Mouse (Mus musculus): ENCODE data around the gene Ncaph. TPM values are rescaled to one million over a fixed set of nuclear protein-coding genes. Genes with fewer than 3 reads are reported as not detected.
"Not testable (repeated sequence)": the region's sequence is repeated elsewhere in the genome, so short reads cannot be mapped to it uniquely, and the experiment has no call there.

The Ncaph gene
- polyA plus RNA-seq, 1 experiment from 2014 or later = 19.8 TPM

DNA sequence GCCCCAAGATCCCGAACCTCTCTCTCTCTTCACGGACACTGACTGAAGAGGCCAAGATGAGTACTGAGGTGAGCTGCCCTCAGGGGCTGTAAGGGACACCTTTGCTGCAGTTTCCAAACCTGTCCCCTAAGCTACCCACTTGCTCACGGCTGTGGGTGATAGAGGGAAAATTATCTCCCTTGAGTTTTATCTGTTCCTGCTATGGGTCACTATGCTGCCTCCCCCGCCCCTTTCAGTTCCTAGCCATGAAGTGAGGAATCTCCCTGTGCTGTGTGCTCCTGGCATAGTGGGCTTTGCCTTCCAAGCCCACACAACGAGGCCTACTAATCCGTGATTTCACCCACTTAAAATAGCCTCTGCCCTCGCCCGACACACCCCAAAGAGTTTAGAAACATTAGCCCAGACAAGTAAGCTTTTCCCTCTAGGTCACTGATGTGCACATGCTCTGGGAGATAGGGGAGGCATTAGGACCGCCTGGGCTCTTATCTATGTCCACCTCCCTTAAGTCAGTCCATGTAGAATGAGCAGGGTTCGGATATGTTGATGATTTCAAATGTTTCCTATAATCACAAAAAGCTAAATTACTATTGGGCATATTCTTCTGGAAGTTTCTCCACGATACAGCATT lies 53.0 kb downstream of the Ncaph start:
- 93% methylated on average over 11 of the region's 11 CpGs for WGBS
- Histone ChIP-seq H3K4me1 (replicated peaks) (no peaks in the 10 kb centered on the region), H3K9me3 (no peaks in the 10 kb centered on the region), H3K27ac (replicated peaks) (no peak overlapping the region), H3K27me3 (no peaks in the 10 kb centered on the region), H3K9ac (no peak overlapping the region), H3K4me2 (no peak overlapping the region), H3K36me3 (no peaks in the 10 kb centered on the region), H3K4me3 (no peak overlapping the region)
- no peak for ATAC-seq (ENCODE audit: low read depth)

DNA sequence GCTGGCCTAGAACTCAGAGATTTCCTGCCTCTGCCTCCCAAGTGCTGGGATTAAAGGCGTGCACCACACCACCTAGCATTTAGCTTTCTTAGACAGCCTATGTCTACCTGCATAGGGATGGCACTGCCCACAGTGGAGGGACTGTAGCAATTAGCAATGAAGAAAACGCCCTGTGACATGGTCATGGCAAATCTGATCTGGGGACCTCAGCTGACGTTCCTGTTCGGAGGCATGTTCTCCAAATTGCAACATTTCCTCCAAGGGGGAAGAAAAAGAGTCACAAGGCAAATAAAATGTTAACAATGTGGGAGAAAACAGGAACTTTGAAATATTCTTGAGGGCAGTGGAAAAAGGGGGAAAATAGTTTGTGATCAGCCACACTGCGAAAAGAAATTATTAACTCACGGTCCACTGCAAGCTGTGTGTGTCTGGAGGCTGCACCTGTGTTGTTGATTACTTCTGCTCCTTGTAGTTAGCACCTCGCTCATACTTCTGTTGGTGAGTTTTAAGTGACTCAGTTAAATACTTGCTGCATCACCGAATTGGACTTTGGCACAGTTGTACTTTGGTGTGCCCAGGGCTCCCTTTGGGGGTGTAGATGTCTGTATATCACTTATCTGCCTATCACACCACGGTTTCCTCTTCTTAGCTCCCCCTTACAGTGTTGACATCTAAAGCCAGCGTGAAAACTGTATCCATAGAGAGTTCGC lies 53.7 kb downstream of the Ncaph start:
- Histone ChIP-seq H3K27me3 (no peaks in the 10 kb centered on the region), H3K4me3 (no peak overlapping the region), H3K36me3 (no peaks in the 10 kb centered on the region), H3K27ac (replicated peaks) (no peak overlapping the region), H3K4me1 (replicated peaks) (no peaks in the 10 kb centered on the region), H3K9me3 (no peaks in the 10 kb centered on the region), H3K4me2 (no peak overlapping the region), H3K9ac (no peak overlapping the region)
- no peak for ATAC-seq (ENCODE audit: low read depth)
- WGBS = 92% methylated on average over 11 of the region's 11 CpGs

GRCm38 (mm10) chr2:127079066-127079465 lies 54.7 kb downstream of the Ncaph start:
- 72% methylated on average over 2 of the region's 2 CpGs for WGBS

DNA sequence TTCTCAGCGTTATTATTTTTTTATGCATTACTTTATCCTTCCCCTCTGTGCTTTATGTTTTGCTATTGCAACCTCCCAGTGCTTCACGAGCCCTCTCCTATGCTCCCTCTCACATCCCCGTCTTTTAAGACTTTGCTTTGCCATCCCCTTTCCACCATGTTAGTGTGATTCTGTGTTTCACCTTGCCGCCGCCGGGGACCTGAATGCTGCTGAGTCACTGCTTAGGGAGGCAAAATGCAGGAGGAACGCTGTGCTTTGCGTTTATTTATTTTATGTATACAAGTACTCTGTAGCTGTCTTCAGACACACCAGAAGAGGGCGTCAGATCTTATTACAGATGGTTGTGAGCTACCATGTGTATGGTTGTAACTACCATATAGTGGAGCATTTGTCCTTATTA lies 56.1 kb downstream of the Ncaph start:
- Histone ChIP-seq H3K36me3 (no peaks in the 10 kb centered on the region), H3K27ac (replicated peaks) (no peak overlapping the region), H3K4me2 (no peak overlapping the region), H3K9me3 (no peaks in the 10 kb centered on the region), H3K4me1 (replicated peaks) (no peaks in the 10 kb centered on the region), H3K4me3 (no peak overlapping the region), H3K9ac (no peak overlapping the region), H3K27me3 (no peaks in the 10 kb centered on the region)
- no peak for ATAC-seq (ENCODE audit: low read depth)
- WGBS = 80% methylated on average over 9 of the region's 9 CpGs

More at GRCm38 (mm10) chr2:127079066-127079465, 54.7 kb downstream of the Ncaph start:
- not testable (repeated sequence) for H3K9me3 ChIP-seq; H3K9ac ChIP-seq; H3K4me2 ChIP-seq; H3K4me3 ChIP-seq; H3K36me3 ChIP-seq; ATAC-seq (ENCODE audit: low read depth); H3K4me1 ChIP-seq (replicated peaks); H3K27me3 ChIP-seq; H3K27ac ChIP-seq (replicated peaks)

DNA sequence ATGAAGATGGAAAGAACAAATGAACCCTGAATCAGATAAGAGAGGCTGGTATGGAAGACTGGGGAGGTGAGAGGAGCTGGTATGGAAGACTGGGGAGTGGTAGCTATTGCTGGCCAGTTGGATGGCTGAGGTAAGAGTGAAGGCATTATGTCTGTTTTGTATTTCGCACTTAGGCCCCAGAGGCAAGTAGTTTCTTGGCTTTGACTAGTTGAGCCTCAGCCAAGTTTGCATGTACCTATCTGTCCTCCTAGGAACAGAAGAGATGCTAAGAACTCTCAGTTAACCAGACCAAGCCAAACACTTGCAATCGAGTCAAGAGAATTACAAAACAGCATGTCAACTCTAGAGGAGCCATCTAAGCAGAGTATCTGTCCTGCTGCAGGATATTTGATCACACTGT lies 59.6 kb downstream of the Ncaph start:
- no peaks in the 10 kb centered on the region for H3K36me3 ChIP-seq
- H3K9me3 ChIP-seq = no peaks in the 10 kb centered on the region
- no peak overlapping the region for H3K4me2 ChIP-seq
- H3K27ac ChIP-seq (replicated peaks) = no peak overlapping the region
- ATAC-seq (ENCODE audit: low read depth) = no peak
- H3K4me3 ChIP-seq = no peak overlapping the region
- 95% methylated on average over 2 of the region's 2 CpGs for WGBS
- no peaks in the 10 kb centered on the region for H3K27me3 ChIP-seq
- peaks cover 13% of the 10 kb centered on the region for H3K4me1 ChIP-seq (replicated peaks)
- no peak overlapping the region for H3K9ac ChIP-seq

DNA sequence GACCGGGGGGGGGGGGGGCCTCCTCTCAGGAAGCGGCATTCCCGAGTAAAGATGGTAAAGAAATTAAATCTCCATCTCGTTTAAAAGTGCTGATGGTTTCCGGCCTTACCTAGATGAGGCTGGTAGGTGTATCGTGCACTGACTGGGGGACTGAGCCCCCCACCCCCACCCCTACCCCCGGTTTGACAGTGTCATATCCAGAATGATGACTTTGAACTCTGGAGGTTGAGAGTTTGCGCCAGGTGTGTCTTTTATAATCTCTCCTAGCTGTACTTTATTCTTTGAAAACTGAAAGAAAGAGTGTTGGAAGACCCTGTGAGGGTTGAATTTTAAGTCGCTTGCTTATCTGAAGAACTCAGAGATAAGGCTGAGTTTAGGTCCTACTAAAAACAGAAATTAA lies 62.9 kb downstream of the Ncaph start:
- Histone ChIP-seq H3K9me3 (no peaks in the 10 kb centered on the region), H3K27me3 (no peaks in the 10 kb centered on the region), H3K36me3 (peaks cover 15% of the 10 kb centered on the region), H3K4me3 (peak overlapping the region; percentile 62), H3K9ac (peak overlapping the region; percentile 80), H3K27ac (replicated peaks) (peak overlapping the region; percentile 42), H3K4me1 (replicated peaks) (peaks cover 13% of the 10 kb centered on the region), H3K4me2 (peak overlapping the region; percentile 66)
- ATAC-seq (ENCODE audit: low read depth) = peak; percentile 49; the same call in 1 of the 2 replicates
- 12% methylated on average over 9 of the region's 9 CpGs for WGBS

DNA sequence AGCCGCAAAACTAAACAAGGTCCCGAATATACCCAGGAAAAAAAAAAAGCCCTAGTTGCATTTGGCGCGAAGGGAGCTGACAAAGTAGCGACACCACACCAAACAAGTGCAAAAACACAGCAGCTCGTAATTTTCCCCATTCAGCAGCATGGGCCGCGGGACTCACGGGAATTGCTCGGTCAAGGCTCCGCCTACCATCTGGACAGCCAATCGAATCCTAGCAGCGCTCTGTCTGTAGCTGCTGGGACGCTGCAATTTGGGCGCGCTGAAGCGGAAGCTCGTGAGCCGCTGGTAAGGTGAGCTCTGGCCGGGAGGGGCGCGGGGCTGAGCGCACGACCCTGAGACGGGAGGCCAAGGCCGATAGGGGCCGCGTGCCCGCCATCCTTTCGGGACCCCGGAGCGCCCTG lies 63.3 kb downstream of the Ncaph start, which contains the start of gene Blvra:
Gene Blvra, plus strand, starts transcription at position 231 of the 407 bp plus-strand sequence.
- H3K27ac ChIP-seq (replicated peaks) = peak within 1 kb of the TSS; percentile 42
- peaks cover 15% of the 10 kb centered on the region for H3K36me3 ChIP-seq
- ATAC-seq (ENCODE audit: low read depth) = peak; percentile 100
- H3K27me3 ChIP-seq = no peaks in the 10 kb centered on the region
- peak within 1 kb of the TSS; percentile 80 for H3K9ac ChIP-seq
- H3K4me3 ChIP-seq = peak within 1 kb of the TSS; percentile 62
- WGBS = under 1% methylated on average over 31 of the region's 32 CpGs
- H3K4me2 ChIP-seq = peak within 1 kb of the TSS; percentile 66
- peaks cover 13% of the 10 kb centered on the region for H3K4me1 ChIP-seq (replicated peaks)
- no peaks in the 10 kb centered on the region for H3K9me3 ChIP-seq

DNA sequence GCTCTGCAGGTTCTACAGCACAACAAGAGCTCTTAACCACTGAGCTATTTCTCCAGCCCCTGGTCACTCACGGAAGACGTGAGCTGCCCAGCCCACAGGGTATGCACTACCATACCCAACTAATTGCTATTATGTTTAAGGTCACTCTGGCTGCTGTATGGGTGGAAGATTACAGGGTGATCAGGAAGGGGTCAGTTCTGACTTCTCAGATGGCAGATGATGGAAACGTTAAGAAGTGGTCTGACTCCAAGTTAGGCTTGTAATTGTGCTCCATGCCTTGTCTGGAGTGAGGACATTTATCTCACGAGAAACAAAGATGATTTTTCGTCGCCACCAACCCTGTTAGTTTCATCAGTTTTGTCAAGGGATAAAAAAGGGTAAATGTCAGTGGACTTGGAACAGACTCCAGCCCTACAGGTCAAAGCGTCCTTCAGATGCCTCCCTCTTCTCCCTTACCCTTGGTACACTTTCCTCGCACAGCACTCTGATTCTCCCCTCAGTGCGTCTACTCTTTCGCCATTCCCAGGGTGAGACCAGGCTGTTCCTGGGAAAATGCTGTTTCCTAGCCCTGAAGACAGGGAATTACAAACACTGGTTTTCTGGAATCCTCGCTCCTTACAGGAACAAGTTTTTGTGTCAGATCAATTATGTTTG lies 63.8 kb downstream of the Ncaph start:
- Histone ChIP-seq H3K27ac (replicated peaks) (no peak overlapping the region), H3K4me1 (replicated peaks) (peaks cover 13% of the 10 kb centered on the region), H3K9ac (peak overlapping the region; percentile 80), H3K4me3 (peak overlapping the region; percentile 62), H3K27me3 (no peaks in the 10 kb centered on the region), H3K36me3 (peaks cover 15% of the 10 kb centered on the region), H3K4me2 (peak overlapping the region; percentile 66), H3K9me3 (no peaks in the 10 kb centered on the region)
- no peak; the same call in 1 of the 2 replicates for ATAC-seq (ENCODE audit: low read depth)
- WGBS = 16% methylated on average over 11 of the region's 11 CpGs

GRCm38 (mm10) chr2:127068806-127069205 lies 64.9 kb downstream of the Ncaph start:
- Histone ChIP-seq H3K9me3 (no peaks in the 10 kb centered on the region), H3K4me2 (no peak overlapping the region), H3K36me3 (peaks cover 19% of the 10 kb centered on the region), H3K9ac (no peak overlapping the region), H3K4me3 (no peak overlapping the region), H3K27me3 (no peaks in the 10 kb centered on the region), H3K4me1 (replicated peaks) (peaks cover 13% of the 10 kb centered on the region), H3K27ac (replicated peaks) (no peak overlapping the region)
- ATAC-seq (ENCODE audit: low read depth) = no peak
- WGBS = 83% methylated on average over 7 of the region's 7 CpGs

GRCm38 (mm10) chr2:127061471-127061870 lies 72.3 kb downstream of the Ncaph start:
- Histone ChIP-seq H3K27ac (replicated peaks) (no peak overlapping the region), H3K4me1 (replicated peaks) (no peaks in the 10 kb centered on the region), H3K9ac (no peak overlapping the region), H3K4me3 (no peak overlapping the region), H3K9me3 (no peaks in the 10 kb centered on the region), H3K27me3 (no peaks in the 10 kb centered on the region), H3K4me2 (no peak overlapping the region), H3K36me3 (peaks cover 71% of the 10 kb centered on the region)
- 95% methylated on average over 9 of the region's 9 CpGs for WGBS
- no peak for ATAC-seq (ENCODE audit: low read depth)

Measured in neural tube, embryonic 13.5 days (tissue).